Mouse (Mus musculus) lung, postnatal 25 days (tissue): ENCODE data around the gene Plekha8.

Source experiments
- DNase-seq: peaks from one replicate; pipeline ENCODE4 v3.0.0; 2022; ENCODE audit warnings: low spot score

The Plekha8 gene

GRCm38 (mm10) chr6:54655471-54656095 is 60.7 kb downstream of the Plekha8 start:
- peak; percentile 60 for DNase-seq

GRCm38 (mm10) chr6:54657861-54658260 is 63.0 kb downstream of the Plekha8 start:
- no peak for DNase-seq

DNA sequence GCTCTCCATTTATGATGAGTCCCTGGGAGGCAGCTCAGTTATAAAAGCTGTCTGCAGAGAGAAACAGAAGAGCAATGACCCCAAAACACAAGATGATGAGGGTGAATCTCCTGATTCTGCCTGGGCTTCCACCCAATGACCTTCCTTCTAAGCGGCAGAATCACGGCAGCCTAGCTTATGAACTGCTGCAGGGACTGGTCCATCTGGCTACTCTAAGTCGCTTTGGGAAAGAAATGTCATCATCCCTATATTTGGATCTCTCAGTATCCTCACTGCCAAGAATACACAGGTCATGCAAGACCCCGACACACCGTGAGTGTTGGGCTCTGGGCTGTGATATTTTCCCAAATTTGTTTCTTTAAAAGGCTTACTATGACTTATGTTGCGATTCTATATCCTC is 75.0 kb downstream of the Plekha8 start:
- no peak for DNase-seq

GRCm38 (mm10) chr6:54672901-54673300 is 78.0 kb downstream of the Plekha8 start:
- DNase-seq, result no peak

DNA sequence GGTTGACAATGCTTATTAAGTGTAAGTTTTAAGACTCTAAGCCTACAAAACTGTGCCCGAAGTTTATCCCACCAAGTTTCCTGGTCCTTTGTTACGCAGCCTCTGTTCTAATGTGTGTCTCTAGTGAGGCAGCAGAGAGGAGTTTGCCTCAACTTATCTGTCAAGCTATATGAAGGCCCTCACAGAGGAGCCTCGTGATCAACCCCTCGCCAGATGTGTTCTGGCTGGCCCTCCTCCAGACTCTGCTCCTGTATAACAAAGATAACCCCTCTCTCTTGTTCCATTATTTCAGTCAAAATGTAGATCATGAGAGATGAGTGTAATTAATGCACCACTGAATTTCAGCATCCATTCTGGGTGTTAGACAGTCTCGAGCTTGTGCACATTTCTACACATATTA is 84.8 kb downstream of the Plekha8 start:
- DNase-seq, result no peak

GRCm38 (mm10) chr6:54680891-54681745 is 86.2 kb downstream of the Plekha8 start, which contains the start of gene Mturn:
TSS of gene Mturn (plus strand) at chr6:54681624.
- DNase-seq, result peak; percentile 98

DNA sequence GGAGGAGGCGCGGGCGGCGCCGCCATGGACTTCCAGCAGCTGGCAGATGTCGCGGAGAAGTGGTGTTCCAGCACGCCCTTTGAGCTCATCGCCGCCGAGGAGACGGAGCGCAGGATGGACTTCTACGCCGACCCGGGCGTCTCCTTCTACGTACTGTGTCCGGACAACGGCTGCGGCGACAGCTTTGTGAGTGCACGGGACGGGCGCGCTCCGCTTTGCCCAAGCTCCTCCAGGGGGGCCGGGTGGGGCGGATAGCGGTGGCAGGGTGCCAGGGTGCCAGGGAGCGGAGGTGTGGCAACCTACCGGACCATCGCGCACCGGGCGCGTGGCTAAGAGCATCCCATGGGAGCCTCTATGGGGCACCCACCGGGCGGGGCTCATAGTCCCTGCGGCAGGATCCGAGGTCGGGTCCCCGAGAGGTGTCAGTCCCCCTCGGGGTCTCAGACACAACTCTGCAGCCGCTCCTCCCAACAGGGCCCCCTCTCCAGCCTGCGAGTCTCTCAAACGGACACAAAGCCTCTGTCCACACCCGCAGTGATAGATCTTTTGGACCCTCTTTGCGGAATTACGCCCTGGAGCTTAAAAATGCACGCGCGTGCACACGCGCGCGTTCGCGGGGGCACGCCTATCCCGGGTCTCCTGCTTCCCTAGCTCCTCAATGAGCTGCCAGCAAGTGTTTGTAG is 87.0 kb downstream of the Plekha8 start:
- DNase-seq, result no peak

GRCm38 (mm10) chr6:54684085-54684484 is 89.2 kb downstream of the Plekha8 start:
- DNase-seq, result no peak

- no peak for DNase-seq
These were observed 90.2 kb downstream of the Plekha8 start for GRCm38 (mm10) chr6:54685103-54685502.

DNA sequence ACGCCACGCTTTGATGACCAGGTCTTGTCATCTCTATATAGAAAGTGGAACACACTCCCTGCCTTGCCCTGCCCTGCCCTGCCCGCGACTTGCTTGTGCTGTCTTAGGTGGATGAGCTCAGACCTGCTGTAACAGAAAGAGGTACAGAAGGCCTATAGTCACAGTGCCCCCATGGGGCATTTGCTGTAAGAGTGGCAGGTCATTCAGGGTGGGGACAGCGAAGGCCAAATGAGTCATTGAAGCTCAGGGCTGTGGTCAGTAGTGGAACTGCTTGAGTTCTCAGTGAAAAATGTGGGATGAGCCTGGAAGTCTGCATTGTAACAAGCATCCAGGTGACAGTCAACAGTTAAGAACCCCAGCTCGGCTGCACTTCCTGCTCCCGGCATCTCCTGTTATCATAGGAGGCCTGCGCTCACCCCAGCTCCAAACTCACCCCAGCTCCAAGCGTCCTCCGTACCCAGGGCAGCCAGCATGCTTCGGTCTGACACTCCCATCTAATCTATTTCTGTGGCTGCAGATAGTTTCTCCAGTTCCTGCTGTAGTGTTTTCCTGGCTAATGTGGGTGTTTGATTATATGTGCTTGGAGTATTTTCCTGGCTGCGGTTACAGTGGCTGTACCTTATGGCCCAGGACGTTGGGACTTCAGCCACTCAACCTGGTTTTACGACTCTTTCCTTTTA is 90.9 kb downstream of the Plekha8 start:
- DNase-seq, result no peak

- DNase-seq, result no peak
These were observed 92.2 kb downstream of the Plekha8 start for GRCm38 (mm10) chr6:54686946-54687737.

DNA sequence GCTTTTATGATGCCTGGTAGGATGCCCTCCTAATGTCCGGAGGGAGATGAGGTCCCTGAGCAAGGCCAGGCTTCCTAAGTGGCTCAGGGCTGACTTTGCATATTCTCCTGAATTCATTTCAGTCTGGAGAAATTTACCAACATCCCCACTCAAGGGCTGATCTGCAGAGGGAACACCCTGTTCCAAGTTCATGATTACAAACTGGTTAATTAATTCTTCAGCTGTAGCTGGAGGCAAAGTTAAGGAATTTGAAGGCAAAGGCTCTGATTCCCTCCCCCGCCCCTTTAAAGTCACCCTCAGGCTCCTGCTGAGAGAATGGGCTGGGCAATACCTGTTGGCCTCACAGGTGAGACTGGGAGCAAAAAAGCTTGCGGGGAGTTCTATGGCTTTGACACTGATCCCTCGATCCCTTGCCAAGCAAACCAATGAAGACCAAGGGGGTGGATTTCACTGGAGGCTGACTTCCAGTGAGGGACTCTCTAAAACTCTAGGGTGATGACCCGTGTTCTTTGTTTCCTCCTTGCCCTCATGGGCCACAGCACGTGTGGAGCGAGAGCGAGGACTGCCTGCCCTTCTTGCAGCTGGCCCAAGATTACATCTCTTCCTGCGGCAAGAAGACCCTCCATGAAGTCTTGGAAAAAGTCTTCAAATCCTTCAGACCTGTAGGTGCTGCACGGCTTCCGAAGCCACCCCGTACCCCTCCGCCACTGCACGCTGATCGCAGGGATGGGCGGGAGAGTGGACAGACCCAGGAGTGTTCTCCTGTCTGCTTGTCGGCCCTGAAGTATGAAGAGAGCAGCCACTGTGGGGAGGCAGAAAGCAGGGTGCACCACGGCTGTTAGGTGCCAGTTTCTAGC is 93.8 kb downstream of the Plekha8 start:
- no peak for DNase-seq

DNA sequence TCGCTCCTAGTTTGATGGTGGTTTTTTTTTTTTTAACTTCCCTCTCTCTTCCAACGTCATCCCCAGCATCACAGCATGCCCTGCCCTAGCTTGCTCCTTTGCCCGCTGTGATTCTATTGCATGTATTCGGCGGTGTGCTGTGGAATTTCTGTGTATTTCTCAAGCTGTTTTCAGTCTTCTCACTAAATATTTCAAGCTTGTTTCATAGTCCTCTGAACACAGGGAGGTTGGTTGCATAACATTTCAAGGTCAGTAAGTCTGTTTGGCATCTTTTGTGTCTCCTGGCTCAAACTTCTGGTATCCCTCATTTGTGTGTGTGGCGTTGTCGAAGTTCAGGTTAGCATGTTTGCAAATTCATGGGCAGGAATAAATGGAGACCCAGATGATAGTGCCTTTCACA is 94.8 kb downstream of the Plekha8 start:
- no peak for DNase-seq

- no peak for DNase-seq
These were observed 95.9 kb downstream of the Plekha8 start for GRCm38 (mm10) chr6:54690838-54691237.

GRCm38 (mm10) chr6:54691368-54692116 is 96.6 kb downstream of the Plekha8 start:
- no peak for DNase-seq

DNA sequence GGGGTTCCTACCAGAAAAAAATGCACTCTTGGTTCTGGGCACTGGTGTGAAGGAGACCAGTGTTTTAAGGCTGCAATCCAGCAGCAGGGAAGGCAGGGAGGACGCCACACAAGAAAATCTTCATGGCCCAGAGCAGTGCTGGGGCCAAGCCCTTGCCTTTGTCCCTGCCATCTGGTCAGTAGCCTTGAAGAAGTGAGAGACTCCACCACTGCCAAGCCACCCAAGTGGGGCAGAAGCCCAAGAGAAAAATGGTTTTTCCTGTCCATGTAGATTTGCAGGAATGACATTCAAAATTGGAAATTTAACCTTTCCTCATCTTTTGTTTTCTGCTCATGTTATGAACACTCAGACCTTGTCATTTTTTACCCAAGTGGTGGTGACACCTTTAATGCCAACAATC is 97.3 kb downstream of the Plekha8 start:
- DNase-seq, result no peak

DNA sequence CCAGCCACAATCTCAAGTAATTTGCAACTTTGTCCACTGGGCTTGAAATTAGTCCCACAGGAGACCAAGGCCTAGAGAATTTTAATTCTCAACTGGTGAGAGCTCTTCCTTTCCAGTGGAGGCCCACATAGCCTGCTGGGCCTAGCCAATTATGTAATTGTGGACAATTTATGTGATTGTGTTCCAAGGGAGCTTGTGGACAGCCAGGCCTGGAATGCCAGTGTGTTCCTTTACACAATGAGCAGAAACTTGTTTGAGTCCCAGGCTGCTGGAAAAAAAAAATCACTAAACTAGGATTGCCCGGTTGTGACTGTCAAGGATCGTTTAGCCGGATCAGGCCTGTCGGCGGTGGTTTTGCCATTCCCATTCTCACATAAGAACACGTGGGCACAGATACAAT is 98.4 kb downstream of the Plekha8 start:
- DNase-seq, result no peak
